Mouse (Mus musculus) embryonic facial prominence, embryonic 14.5 days (tissue): ENCODE results near the gene Fkbp9. TPM values are rescaled to one million over a fixed set of nuclear protein-coding genes. Genes with fewer than 3 reads are reported as not detected.

Source experiments
- ATAC-seq: fragments of 200-750 bp; cut with Nextera tagmentation; 2 replicates; pipeline ENCODE4 v1.8.0; 2017; ENCODE audit warnings: low read depth, moderate number of reproducible peaks, moderate TSS enrichment
- DNase-seq: peaks from one replicate; pipeline ENCODE4 v3.0.0-alpha.2; 2015; ENCODE audit warnings: low spot score
- H3K27ac ChIP-seq: fragments of 300-500 bp; sonication (generic); replicated peaks from 2 replicates; pipeline ENCODE4 v1.5.1; 2014; ENCODE audit warnings: low read depth, mild to moderate bottlenecking, low read length, moderate library complexity
- H3K27me3 ChIP-seq: fragments of 300-500 bp; sonication (generic); replicated peaks from 2 replicates; pipeline ENCODE4 v1.6.1; 2014; ENCODE audit warnings: low read length; ENCODE audit not compliant: control insufficient read depth, insufficient read depth
- H3K36me3 ChIP-seq: fragments of 300-500 bp; sonication (generic); 2 replicates; pipeline ENCODE4 v1.6.1; 2014; ENCODE audit warnings: low read length, mixed read lengths; ENCODE audit not compliant: control insufficient read depth, insufficient read depth
- H3K4me1 ChIP-seq: fragments of 300-500 bp; sonication (generic); 2 replicates; pipeline ENCODE4 v1.6.1; 2014; ENCODE audit warnings: antibody characterized with exemption, low read length; ENCODE audit not compliant: control insufficient read depth, insufficient read depth
- H3K4me2 ChIP-seq: fragments of 300-500 bp; sonication (generic); 2 replicates; pipeline ENCODE4 v1.6.1; 2014; ENCODE audit warnings: low read depth, mild to moderate bottlenecking, low read length, moderate library complexity, mixed read lengths
- H3K4me3 ChIP-seq: fragments of 300-500 bp; sonication (generic); 2 replicates; pipeline ENCODE4 v1.5.1; 2014; ENCODE audit warnings: low read depth, mild to moderate bottlenecking, low read length
- H3K9ac ChIP-seq: fragments of 300-500 bp; sonication (generic); 2 replicates; pipeline ENCODE4 v1.6.1; 2014; ENCODE audit warnings: low read depth, mild to moderate bottlenecking, low read length, moderate library complexity, mixed read lengths
- H3K9me3 ChIP-seq: fragments of 300-500 bp; sonication (generic); 2 replicates; pipeline ENCODE4 v1.6.1; 2016; ENCODE audit warnings: low read length; ENCODE audit not compliant: control insufficient read depth
- WGBS: fragments of 180-500 bp; shearing (Covaris S2); extraction: QIAGEN DNeasy Blood & Tissue Kit; methylation state at CpG from one replicate; pipeline ENCODE4 v1.1.7; 2014; 5-methylcytosine and 5-hydroxymethylcytosine counted together
- polyA plus RNA-seq: library from polyadenylated mRNA; unstranded; fragments of >200 nt; fragmentation: Nextera tagmentation; extraction: Ambion mirVana; gene quantifications from 2 replicates; pipeline ENCODE4 v1.2.1, GENCODE M21; 2014

Fkbp9 gene
- polyA plus RNA-seq, 1 experiment from 2014 or later = 240 TPM

- ATAC-seq = no peak
- WGBS = 38% methylated on average over 3 of the region's 3 CpGs
- Histone ChIP-seq H3K9ac (no peak overlapping the region), H3K36me3 (no peaks in the 10 kb centered on the region), H3K4me3 (no peak overlapping the region), H3K9me3 (no peaks in the 10 kb centered on the region), H3K27ac (no peak overlapping the region), H3K27me3 (no peaks in the 10 kb centered on the region), H3K4me1 (no peaks in the 10 kb centered on the region), H3K4me2 (no peak overlapping the region)
- DNase-seq = no peak
Measured at GRCm38 (mm10) chr6:56825657-56826056, 6.2 kb upstream of the Fkbp9 start.

GRCm38 (mm10) chr6:56832407-56832796 lies 543 bp downstream of the Fkbp9 start:
- H3K27me3 ChIP-seq = no peaks in the 10 kb centered on the region
- peak overlapping the region; percentile 91 for H3K9ac ChIP-seq
- DNase-seq = peak; percentile 45
- H3K36me3 ChIP-seq = peaks cover 22% of the 10 kb centered on the region
- WGBS = under 1% methylated on average over 10 of the region's 15 CpGs
- peak overlapping the region; percentile 89 for H3K27ac ChIP-seq
- H3K4me2 ChIP-seq = peak overlapping the region; percentile 60
- no peaks in the 10 kb centered on the region for H3K9me3 ChIP-seq
- H3K4me3 ChIP-seq = peak overlapping the region; percentile 71
- ATAC-seq = no peak; the same call in none of the 2 replicates
- 0 out of 2 replicates have a peak, but pooled peaks cover 4% of the 10 kb centered on the region for H3K4me1 ChIP-seq

- peak; percentile 19 for DNase-seq
- no peak overlapping the region; the same call in 1 of the 2 replicates for H3K27ac ChIP-seq
Measured at GRCm38 (mm10) chr6:56832830-56833229, 971 bp downstream of the Fkbp9 start.

GRCm38 (mm10) chr6:56834769-56835168 lies 2.9 kb downstream of the Fkbp9 start:
- Histone ChIP-seq H3K4me3 (no peak overlapping the region), H3K27ac (no peak overlapping the region), H3K4me1 (0 out of 2 replicates have a peak, but pooled peaks cover 4% of the 10 kb centered on the region), H3K36me3 (peaks cover 38% of the 10 kb centered on the region), H3K27me3 (no peaks in the 10 kb centered on the region), H3K9ac (no peak overlapping the region), H3K9me3 (no peaks in the 10 kb centered on the region), H3K4me2 (peak overlapping the region; percentile 15)
- DNase-seq (peak; percentile 16), ATAC-seq (no peak)
- 40% methylated on average over 5 of the region's 5 CpGs for whole genome bisulfite sequencing

More at GRCm38 (mm10) chr6:56832830-56833229, 971 bp downstream of the Fkbp9 start:
- H3K9ac ChIP-seq = peak overlapping the region; percentile 91
- H3K9me3 ChIP-seq = no peaks in the 10 kb centered on the region
- H3K36me3 ChIP-seq = peaks cover 26% of the 10 kb centered on the region
- no peak for ATAC-seq
- 0 out of 2 replicates have a peak, but pooled peaks cover 4% of the 10 kb centered on the region for H3K4me1 ChIP-seq
- H3K4me2 ChIP-seq = peak overlapping the region; percentile 60
- H3K4me3 ChIP-seq = peak overlapping the region; percentile 71
- H3K27me3 ChIP-seq = no peaks in the 10 kb centered on the region

GRCm38 (mm10) chr6:56835532-56835931 lies 3.7 kb downstream of the Fkbp9 start:
- H3K27ac ChIP-seq = no peak overlapping the region
- no peaks in the 10 kb centered on the region for H3K9me3 ChIP-seq
- peaks cover 45% of the 10 kb centered on the region for H3K36me3 ChIP-seq
- 0 out of 2 replicates have a peak, but pooled peaks cover 4% of the 10 kb centered on the region for H3K4me1 ChIP-seq
- no peaks in the 10 kb centered on the region for H3K27me3 ChIP-seq
- WGBS = 93% methylated on average over 10 of the region's 10 CpGs
- no peak for DNase-seq
- no peak overlapping the region for H3K4me2 ChIP-seq
- ATAC-seq = no peak
- no peak overlapping the region for H3K9ac ChIP-seq
- H3K4me3 ChIP-seq = no peak overlapping the region

- ATAC-seq (no peak), DNase-seq (no peak)
- no peaks in the 10 kb centered on the region for H3K9me3 ChIP-seq
- 0 out of 2 replicates have a peak, but pooled peaks cover 4% of the 10 kb centered on the region for H3K4me1 ChIP-seq
- no peak overlapping the region for H3K9ac ChIP-seq
- H3K36me3 ChIP-seq = peaks cover 48% of the 10 kb centered on the region
- H3K27ac ChIP-seq = no peak overlapping the region
- H3K27me3 ChIP-seq = no peaks in the 10 kb centered on the region
- H3K4me2 ChIP-seq = no peak overlapping the region
- 88% methylated on average over 12 of the region's 12 CpGs for WGBS
- no peak overlapping the region for H3K4me3 ChIP-seq
Measured at GRCm38 (mm10) chr6:56837166-56837565, 5.3 kb downstream of the Fkbp9 start.

- no peaks in the 10 kb centered on the region for H3K27me3 ChIP-seq
- H3K4me2 ChIP-seq = no peak overlapping the region
- peaks cover 48% of the 10 kb centered on the region for H3K36me3 ChIP-seq
- ATAC-seq (no peak), DNase-seq (peak; percentile 18)
- H3K9me3 ChIP-seq = no peaks in the 10 kb centered on the region
- H3K4me3 ChIP-seq = no peak overlapping the region
- 0 out of 2 replicates have a peak, but pooled peaks cover 4% of the 10 kb centered on the region for H3K4me1 ChIP-seq
- H3K9ac ChIP-seq = no peak overlapping the region
- no peak overlapping the region for H3K27ac ChIP-seq
- 60% methylated on average over 3 of the region's 3 CpGs for WGBS
Measured at GRCm38 (mm10) chr6:56837621-56838020, 5.8 kb downstream of the Fkbp9 start.

GRCm38 (mm10) chr6:56843229-56843628 lies 11.4 kb downstream of the Fkbp9 start:
- DNase-seq = no peak
- no peak overlapping the region for H3K4me2 ChIP-seq

GRCm38 (mm10) chr6:56844365-56844764 lies 12.5 kb downstream of the Fkbp9 start:
- no peak overlapping the region for H3K4me2 ChIP-seq
- DNase-seq = no peak
- H3K4me3 ChIP-seq = no peak overlapping the region
- H3K9me3 ChIP-seq = no peaks in the 10 kb centered on the region
- no peak for ATAC-seq
- H3K9ac ChIP-seq = no peak overlapping the region
- peaks cover 16% of the 10 kb centered on the region for H3K36me3 ChIP-seq
- H3K27me3 ChIP-seq = no peaks in the 10 kb centered on the region
- no peak overlapping the region for H3K27ac ChIP-seq
- 94% methylated on average over 2 of the region's 2 CpGs for WGBS
- no peaks in the 10 kb centered on the region for H3K4me1 ChIP-seq

More at GRCm38 (mm10) chr6:56843229-56843628, 11.4 kb downstream of the Fkbp9 start:
- H3K9ac ChIP-seq = no peak overlapping the region
- no peak overlapping the region for H3K4me3 ChIP-seq
- no peak for ATAC-seq
- no peaks in the 10 kb centered on the region for H3K4me1 ChIP-seq
- H3K36me3 ChIP-seq = peaks cover 25% of the 10 kb centered on the region; the same call in 1 of the 2 replicates
- no peak overlapping the region for H3K27ac ChIP-seq
- H3K27me3 ChIP-seq = no peaks in the 10 kb centered on the region
- 73% methylated on average over 3 of the region's 3 CpGs for WGBS
- H3K9me3 ChIP-seq = no peaks in the 10 kb centered on the region
